Mouse (Mus musculus) stomach, postnatal 0 days (tissue): ENCODE measurements around the gene Cdk5rap2. TPM values are rescaled to one million over a fixed set of nuclear protein-coding genes. Genes with fewer than 3 reads are reported as not detected.

Source experiments
- ATAC-seq: fragments of 200-750 bp; cut with Nextera tagmentation; 2 replicates; pipeline ENCODE4 v1.8.0; 2017; ENCODE audit not compliant: low FRiP score, low TSS enrichment
- DNase-seq: peaks from one replicate; pipeline ENCODE4 v3.0.0-alpha.2; 2016; ENCODE audit warnings: low spot score
- H3K27ac ChIP-seq: fragments of 300-500 bp; sonication (generic); replicated peaks from 2 replicates; pipeline ENCODE4 v1.5.1; 2014; ENCODE audit warnings: mild to moderate bottlenecking, control low read depth
- H3K27me3 ChIP-seq: fragments of 300-500 bp; sonication (generic); 2 replicates; pipeline ENCODE4 v1.6.1; 2014; ENCODE audit warnings: low read length; ENCODE audit not compliant: control insufficient read depth, insufficient read depth
- H3K36me3 ChIP-seq: fragments of 300-500 bp; sonication (generic); 2 replicates; pipeline ENCODE4 v1.6.1; 2014; ENCODE audit warnings: low read length, mixed read lengths; ENCODE audit not compliant: control insufficient read depth, insufficient read depth
- H3K4me1 ChIP-seq: fragments of 300-500 bp; sonication (generic); replicated peaks from 2 replicates; pipeline ENCODE4 v1.6.1; 2014; ENCODE audit warnings: antibody characterized with exemption; ENCODE audit not compliant: control insufficient read depth, insufficient read depth
- H3K4me2 ChIP-seq: fragments of 300-500 bp; sonication (generic); replicated peaks from 2 replicates; pipeline ENCODE4 v1.6.1; 2014; ENCODE audit warnings: low read depth, mild to moderate bottlenecking, control low read depth, moderate library complexity
- H3K4me3 ChIP-seq: fragments of 300-500 bp; sonication (generic); 2 replicates; pipeline ENCODE4 v1.5.1; 2014; ENCODE audit warnings: low read depth, low read length, control low read depth
- H3K9ac ChIP-seq: fragments of 300-500 bp; sonication (generic); 2 replicates; pipeline ENCODE4 v1.6.1; 2014; ENCODE audit warnings: mild to moderate bottlenecking, low read length, control low read depth, mixed read lengths
- H3K9me3 ChIP-seq: fragments of 300-500 bp; sonication (generic); 2 replicates; pipeline ENCODE4 v1.6.1; 2016; ENCODE audit warnings: low read length; ENCODE audit not compliant: control insufficient read depth
- CTCF ChIP-seq: IDR thresholded peaks from 2 replicates; pipeline ENCODE4 v1.5.1; 2016; ENCODE audit warnings: antibody characterized with exemption, low read depth, mild to moderate bottlenecking, moderate library complexity
- EP300 ChIP-seq: optimal IDR thresholded peaks from 2 replicates; pipeline ENCODE3; 2016; ENCODE audit warnings: antibody characterized with exemption
- WGBS: fragments of 180-500 bp; shearing (Covaris S2); extraction: QIAGEN DNeasy Blood & Tissue Kit; methylation state at CpG from one replicate; pipeline ENCODE4 v1.1.7; 2014; 5-methylcytosine and 5-hydroxymethylcytosine counted together
- polyA plus RNA-seq: library from polyadenylated mRNA; unstranded; fragments of >200 nt; fragmentation: Nextera tagmentation; extraction: Ambion mirVana; gene quantifications from 2 replicates; pipeline ENCODE4 v1.2.1, GENCODE M21; 2015

Gene Cdk5rap2
- 3.4 and 5.1 TPM in 2 replicates for polyA plus RNA-seq

- WGBS = 1% methylated on average over 54 of the region's 55 CpGs
Observed at GRCm38 (mm10) chr4:70409994-70410721, at the start of gene Cdk5rap2. Gene Cdk5rap2 (minus strand): TSS chr4:70410443.

GRCm38 (mm10) chr4:70452161-70452560, 41.9 kb upstream of the Cdk5rap2 start:
- no peaks in the 10 kb centered on the region for H3K36me3 ChIP-seq
- H3K9me3 ChIP-seq = no peaks in the 10 kb centered on the region
- TF ChIP-seq EP300 = no peak
- TF ChIP-seq CTCF = no peak
- WGBS = 54% methylated on average over 3 of the region's 3 CpGs
- DNase-seq = no peak
- no peak for ATAC-seq
- H3K4me3 ChIP-seq = no peak overlapping the region
- H3K27ac ChIP-seq = no peak overlapping the region
- H3K27me3 ChIP-seq = no peaks in the 10 kb centered on the region
- H3K9ac ChIP-seq = no peak overlapping the region
- no peaks in the 10 kb centered on the region for H3K4me1 ChIP-seq
- no peak overlapping the region for H3K4me2 ChIP-seq

More at GRCm38 (mm10) chr4:70409994-70410721, at the start of gene Cdk5rap2:
- TF ChIP-seq CTCF (no peak), EP300 (no peak)
- DNase-seq (peak; percentile 97), ATAC-seq (peak; percentile 100)
- Histone ChIP-seq H3K27ac (no peak within 1 kb of the TSS; the same call in 1 of the 2 replicates), H3K4me3 (peak within 1 kb of the TSS; percentile 83), H3K27me3 (no peaks in the 10 kb centered on the region), H3K9ac (peak within 1 kb of the TSS; percentile 79), H3K4me1 (no peaks in the 10 kb centered on the region), H3K36me3 (no peaks in the 10 kb centered on the region), H3K9me3 (no peaks in the 10 kb centered on the region), H3K4me2 (peak within 1 kb of the TSS; percentile 69)

DNA sequence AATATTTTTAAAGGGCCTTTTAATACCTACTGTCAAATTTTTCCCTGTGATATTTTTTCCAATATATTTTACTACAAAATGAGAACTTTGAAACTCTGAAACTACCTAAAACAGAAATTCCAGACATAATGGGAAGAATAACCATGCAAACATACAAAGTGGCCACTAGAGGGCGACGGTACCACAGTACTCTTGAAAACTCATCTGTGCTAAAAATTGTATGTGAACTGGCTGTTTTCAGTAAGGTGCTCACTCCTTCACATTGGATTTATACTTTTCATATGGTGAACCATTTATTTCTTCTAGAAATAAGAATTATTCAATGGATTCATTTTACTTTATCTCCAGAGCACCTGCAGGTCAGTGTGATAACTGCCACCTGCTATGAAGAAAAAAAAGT, 41.5 kb upstream of the Cdk5rap2 start:
- no peak for TF ChIP-seq EP300
- TF ChIP-seq CTCF = peak; percentile 91
- no peaks in the 10 kb centered on the region for H3K9me3 ChIP-seq
- no peak overlapping the region for H3K4me2 ChIP-seq
- no peak overlapping the region for H3K27ac ChIP-seq
- peak; percentile 28 for DNase-seq
- no peaks in the 10 kb centered on the region for H3K27me3 ChIP-seq
- no peaks in the 10 kb centered on the region for H3K36me3 ChIP-seq
- ATAC-seq = no peak
- no peak overlapping the region for H3K4me3 ChIP-seq
- H3K4me1 ChIP-seq = no peaks in the 10 kb centered on the region
- H3K9ac ChIP-seq = no peak overlapping the region
- WGBS = 0% methylated on average over 2 of the region's 2 CpGs

- H3K27ac ChIP-seq = no peak overlapping the region
- H3K36me3 ChIP-seq = no peaks in the 10 kb centered on the region
- H3K4me2 ChIP-seq = no peak overlapping the region
- ATAC-seq (no peak), DNase-seq (no peak)
- H3K9me3 ChIP-seq = no peaks in the 10 kb centered on the region
- H3K4me1 ChIP-seq = no peaks in the 10 kb centered on the region
- TF ChIP-seq CTCF (peak; percentile 48), EP300 (no peak)
- 91% methylated on average over 1 of the region's 1 CpGs for WGBS
- H3K9ac ChIP-seq = no peak overlapping the region
- no peaks in the 10 kb centered on the region for H3K27me3 ChIP-seq
- H3K4me3 ChIP-seq = no peak overlapping the region
Observed at GRCm38 (mm10) chr4:70449668-70450067, 39.4 kb upstream of the Cdk5rap2 start.

- ATAC-seq = no peak
- WGBS = 74% methylated on average over 3 of the region's 3 CpGs
- H3K4me3 ChIP-seq = no peak overlapping the region
Observed at GRCm38 (mm10) chr4:70446774-70447173, 36.5 kb upstream of the Cdk5rap2 start.

GRCm38 (mm10) chr4:70420202-70420601, 10.0 kb upstream of the Cdk5rap2 start:
- H3K9ac ChIP-seq = no peak overlapping the region
- DNase-seq (no peak), ATAC-seq (no peak)
- H3K4me1 ChIP-seq = no peaks in the 10 kb centered on the region
- H3K4me3 ChIP-seq = no peak overlapping the region
- H3K9me3 ChIP-seq = no peaks in the 10 kb centered on the region
- H3K27ac ChIP-seq = no peak overlapping the region
- H3K36me3 ChIP-seq = no peaks in the 10 kb centered on the region
- no peaks in the 10 kb centered on the region for H3K27me3 ChIP-seq
- no peak overlapping the region for H3K4me2 ChIP-seq
- no peak for TF ChIP-seq EP300
- TF ChIP-seq CTCF = no peak
- WGBS = 56% methylated on average over 2 of the region's 2 CpGs

More at GRCm38 (mm10) chr4:70446774-70447173, 36.5 kb upstream of the Cdk5rap2 start:
- H3K36me3 ChIP-seq = no peaks in the 10 kb centered on the region
- no peak overlapping the region for H3K9ac ChIP-seq
- no peaks in the 10 kb centered on the region for H3K4me1 ChIP-seq
- no peak for DNase-seq
- TF ChIP-seq EP300 (no peak), CTCF (no peak)
- no peaks in the 10 kb centered on the region for H3K9me3 ChIP-seq
- no peak overlapping the region for H3K4me2 ChIP-seq
- no peaks in the 10 kb centered on the region for H3K27me3 ChIP-seq
- H3K27ac ChIP-seq = no peak overlapping the region
